8 mouse cellular contexts compared by ENCODE assay signal in the genomic region with DNA sequence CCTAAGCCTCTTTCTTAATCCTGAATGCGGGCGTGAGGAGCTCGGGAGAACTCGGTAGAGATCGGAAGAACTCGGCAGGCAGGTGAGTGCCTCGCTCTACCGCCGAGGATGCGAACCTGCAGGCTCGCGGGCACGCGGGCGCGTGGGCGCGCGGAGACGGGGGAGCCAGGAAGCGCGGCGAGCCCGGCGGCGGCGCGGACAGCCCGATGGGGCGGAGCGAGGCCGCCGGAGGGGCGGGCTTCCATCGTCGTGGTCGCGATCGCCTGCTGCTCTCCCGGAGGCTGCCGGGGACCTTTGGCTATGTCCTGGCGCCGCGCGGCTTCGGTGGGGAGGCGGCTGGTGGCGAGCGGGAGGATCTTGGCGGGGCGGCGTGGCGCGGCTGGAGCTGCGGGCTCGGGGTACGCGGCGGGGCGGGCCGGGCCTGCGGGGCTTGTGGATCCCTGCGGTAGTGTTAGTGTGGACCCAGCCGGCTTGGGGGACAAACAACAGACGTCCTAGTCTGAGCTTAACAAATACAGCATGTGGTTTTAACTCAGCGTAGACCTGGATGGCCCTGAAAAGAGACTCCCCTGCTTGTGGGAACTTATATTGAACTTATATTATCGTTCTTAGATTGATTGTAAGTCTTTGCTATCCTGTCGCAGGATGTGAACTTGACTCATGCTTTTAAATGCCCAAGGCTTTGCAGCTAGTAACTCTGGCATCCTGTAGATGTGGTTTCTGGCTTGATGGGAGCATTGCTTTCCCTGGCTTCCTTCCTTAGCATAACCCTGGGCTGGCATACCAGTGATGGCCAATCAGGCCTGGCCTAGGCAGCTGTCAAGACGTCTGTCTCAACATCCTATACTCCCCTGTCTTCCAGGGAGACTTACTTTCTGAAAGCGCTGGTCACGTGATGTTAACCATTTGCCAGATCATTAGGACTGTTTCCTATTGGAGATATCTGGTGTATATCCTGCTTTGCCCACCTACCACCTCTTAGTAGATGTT. TPM values are rescaled to one million over a fixed set of nuclear protein-coding genes. Genes with fewer than 3 reads are reported as not detected.
DNase-seq lines count a peak whose midpoint lies in the region; ATAC-seq and TF ChIP-seq lines count a peak whose summit lies in the region.

No protein-coding gene starts in this region.

- no peaks in the 10 kb centered on the region for H3K27me3 ChIP-seq in G1E (ENCODE audit: insufficient read depth, low read length)
- no peaks in the 10 kb centered on the region for H3K27me3 ChIP-seq in cerebellum, adult 2 months (ENCODE audit: control insufficient read depth, insufficient read depth, low read length)
- H3K27me3 ChIP-seq in forebrain, postnatal 0 days (ENCODE audit: insufficient read depth, low read length): no peaks in the 10 kb centered on the region
- no peaks in the 10 kb centered on the region for H3K27me3 ChIP-seq in lung, embryonic 15.5 days

- peak; percentile 47; the same call in 1 of the 2 replicates for TF ChIP-seq POLR2A in cerebellum, adult 2 months (IDR thresholded peaks at IDR 0.05; ENCODE audit: borderline replicate concordance, insufficient read depth, low read length)

- peak overlapping the region; percentile 77 for H3K9ac ChIP-seq in forebrain, postnatal 0 days
- peak overlapping the region; percentile 78 for H3K9ac ChIP-seq in lung, embryonic 15.5 days

- H3K4me2 ChIP-seq in forebrain, postnatal 0 days (ENCODE audit: low read depth): peak overlapping the region; percentile 67
- H3K4me2 ChIP-seq in lung, embryonic 15.5 days: peak overlapping the region; percentile 61

- peak overlapping the region; percentile 77 for H3K27ac ChIP-seq in cerebellum, adult 2 months (ENCODE audit: insufficient read depth, low read length)
- peak overlapping the region; percentile 86 for H3K27ac ChIP-seq in forebrain, postnatal 0 days (ENCODE audit: low read depth, low read length)
- H3K27ac ChIP-seq in lung, embryonic 15.5 days: peak overlapping the region; percentile 83

- DNase-seq in G1E (ENCODE audit: low spot score): peak; percentile 94
- peak; percentile 96 for DNase-seq in cerebellum, adult 2 months
- DNase-seq in forebrain, postnatal 0 days: peak; percentile 94
- peak; percentile 84 for DNase-seq in heart, postnatal 4 days
- DNase-seq in layer of hippocampus, adult 8-10 months (ENCODE audit: low spot score in 2 of 2): peak; percentile 80 to 83
- peak; percentile 78 for DNase-seq in ovary, adult 18-20 months (ENCODE audit: low spot score)
- peak; percentile 91 for DNase-seq in thymus, postnatal 0 days (ENCODE audit: low spot score)

- TF ChIP-seq CTCF in G1E (IDR thresholded peaks at IDR 0.05; ENCODE audit: low read depth, low read length): no peak
- TF ChIP-seq CTCF in cerebellum, adult 2 months (IDR thresholded peaks at IDR 0.05; ENCODE audit: borderline replicate concordance, insufficient read depth, low read depth, low read length): no peak
- no peak for TF ChIP-seq CTCF in forebrain, postnatal 0 days (IDR thresholded peaks at IDR 0.05; ENCODE audit: low read depth)

- H3K9me3 ChIP-seq in G1E (replicated peaks): no peaks in the 10 kb centered on the region
- no peaks in the 10 kb centered on the region for H3K9me3 ChIP-seq in forebrain, postnatal 0 days (ENCODE audit: low read length)
- no peaks in the 10 kb centered on the region for H3K9me3 ChIP-seq in lung, embryonic 15.5 days

- ATAC-seq in G1E (ENCODE audit: extremely low read depth, insufficient number of reproducible peaks, low FRiP score, poor library complexity, severe bottlenecking): peak; percentile 77
- peak; percentile 94 for ATAC-seq in forebrain, postnatal 0 days
- peak; percentile 95 for ATAC-seq in lung, embryonic 15.5 days (ENCODE audit: borderline replicate concordance, extremely low read depth, low FRiP score, low TSS enrichment)

- H3K4me1 ChIP-seq in G1E (ENCODE audit: insufficient read depth, low read depth, low read length): peaks cover 42% of the 10 kb centered on the region
- no peaks in the 10 kb centered on the region for H3K4me1 ChIP-seq in cerebellum, adult 2 months (ENCODE audit: control insufficient read depth, insufficient read depth, low read length)
- 0 out of 2 replicates have a peak, but pooled peaks cover 5% of the 10 kb centered on the region for H3K4me1 ChIP-seq in forebrain, postnatal 0 days (ENCODE audit: insufficient read depth)
- H3K4me1 ChIP-seq in lung, embryonic 15.5 days: no peaks in the 10 kb centered on the region

- WGBS in cerebellum, adult 2 months: under 1% methylated on average over 70 of the region's 71 CpGs
- 4% methylated on average over 71 of the region's 71 CpGs for WGBS in forebrain, postnatal 0 days
- 2% methylated on average over 61 of the region's 71 CpGs for WGBS in lung, embryonic 15.5 days

- H3K4me3 ChIP-seq in G1E (ENCODE audit: low read depth, low read length): peak overlapping the region; percentile 77
- H3K4me3 ChIP-seq in cerebellum, adult 2 months (replicated peaks; ENCODE audit: insufficient read depth, low read depth, low read length): peak overlapping the region; percentile 94
- peak overlapping the region; percentile 56 for H3K4me3 ChIP-seq in forebrain, postnatal 0 days (ENCODE audit: low read depth, low read length)
- peak overlapping the region; percentile 80 for H3K4me3 ChIP-seq in lung, embryonic 15.5 days

- peaks cover 31% of the 10 kb centered on the region for H3K36me3 ChIP-seq in G1E (replicated peaks)
- H3K36me3 ChIP-seq in forebrain, postnatal 0 days (ENCODE audit: insufficient read depth): peaks cover 12% of the 10 kb centered on the region; the same call in 1 of the 2 replicates
- 0 out of 2 replicates have a peak, but pooled peaks cover 8% of the 10 kb centered on the region for H3K36me3 ChIP-seq in lung, embryonic 15.5 days

RNA-seq across cellular contexts. Expression of gene Glrx2, which starts 23.5 kb away (rescaled TPM):
- 125 and 173 TPM in 2 replicates for total RNA-seq in G1E (2014; fragmentation: Nextera tagmentation)
- total RNA-seq in G1E (2017): 27.7 and 41.4 TPM in 2 replicates
- 107 and 113 TPM in 2 replicates for polyA plus RNA-seq in G1E (2012)
- 81.6 and 82.1 TPM in 2 replicates for polyA plus RNA-seq in cerebellum, adult 2 months (2012; rRNA removed)
- total RNA-seq in forebrain, postnatal 0 days (2014; rRNA removed): 33.0 and 42.8 TPM in 2 replicates
- 135 and 140 TPM in 2 replicates for polyA plus RNA-seq in forebrain, postnatal 0 days (2015; fragmentation: Nextera tagmentation; extraction: Ambion mirVana)
- 10 to 100 TPM; 70.0 to 70.7 TPM for total RNA-seq in heart, postnatal 4 days (2021)
- 100 to 1,000 TPM; 102 to 128 (median 113) TPM for total RNA-seq in layer of hippocampus, adult 8-10 months (2022)
- polyA plus RNA-seq in lung, embryonic 15.5 days (2015; fragmentation: Nextera tagmentation; extraction: Ambion mirVana): 81.0 and 85.8 TPM in 2 replicates
- polyA plus RNA-seq in thymus, postnatal 0 days (2015; fragmentation: Nextera tagmentation; extraction: Ambion mirVana): 114 and 125 TPM in 2 replicates

RNA-seq across cellular contexts. Expression of gene Cdc73, which starts 37.0 kb away (rescaled TPM):
- total RNA-seq in G1E (2014; fragmentation: Nextera tagmentation) (263 and 288 TPM in 2 replicates), G1E (2017) (21.5 and 29.0 TPM in 2 replicates)
- 13.0 and 14.2 TPM in 2 replicates for polyA plus RNA-seq in G1E (2012)
- polyA plus RNA-seq in cerebellum, adult 2 months (2012; rRNA removed): 13.0 and 14.3 TPM in 2 replicates
- 8.3 and 10.9 TPM in 2 replicates for total RNA-seq in forebrain, postnatal 0 days (2014; rRNA removed)
- polyA plus RNA-seq in forebrain, postnatal 0 days (2015; fragmentation: Nextera tagmentation; extraction: Ambion mirVana): 8.9 and 11.2 TPM in 2 replicates
- 10 to 100 TPM; 47.5 to 53.8 TPM for total RNA-seq in heart, postnatal 4 days (2021)
- total RNA-seq in layer of hippocampus, adult 8-10 months (2022): 10 to 100 TPM; 66.8 to 84.8 (median 78.5) TPM
- polyA plus RNA-seq in lung, embryonic 15.5 days (2015; fragmentation: Nextera tagmentation; extraction: Ambion mirVana): 28.3 and 32.3 TPM in 2 replicates
- 23.3 and 26.6 TPM in 2 replicates for polyA plus RNA-seq in thymus, postnatal 0 days (2015; fragmentation: Nextera tagmentation; extraction: Ambion mirVana)

RNA-seq across cellular contexts. Expression of gene Trove2, which starts 37.2 kb away (rescaled TPM):
- 9.9 and 11.6 TPM in 2 replicates for total RNA-seq in G1E (2014; fragmentation: Nextera tagmentation)
- 13.2 and 14.2 TPM in 2 replicates for total RNA-seq in G1E (2017)
- 0.21 and 0.25 TPM in 2 replicates for polyA plus RNA-seq in G1E (2012)
- polyA plus RNA-seq in cerebellum, adult 2 months (2012; rRNA removed): 18.8 and 19.5 TPM in 2 replicates
- total RNA-seq in forebrain, postnatal 0 days (2014; rRNA removed): 58.9 and 59.6 TPM in 2 replicates
- 22.3 and 31.4 TPM in 2 replicates for polyA plus RNA-seq in forebrain, postnatal 0 days (2015; fragmentation: Nextera tagmentation; extraction: Ambion mirVana)
- total RNA-seq in heart, postnatal 4 days (2021): 10 to 100 TPM; 11.7 to 12.2 TPM
- total RNA-seq in layer of hippocampus, adult 8-10 months (2022): 10 to 100 TPM; 24.7 to 34.4 (median 29.5) TPM
- 18.5 and 19.8 TPM in 2 replicates for polyA plus RNA-seq in lung, embryonic 15.5 days (2015; fragmentation: Nextera tagmentation; extraction: Ambion mirVana)
- polyA plus RNA-seq in thymus, postnatal 0 days (2015; fragmentation: Nextera tagmentation; extraction: Ambion mirVana): 4.1 TPM in 2 replicates

RNA-seq across cellular contexts. Expression of gene Uchl5, which starts 37.4 kb away (rescaled TPM):
- 171 and 188 TPM in 2 replicates for total RNA-seq in G1E (2014; fragmentation: Nextera tagmentation)
- total RNA-seq in G1E (2017): 165 and 220 TPM in 2 replicates
- polyA plus RNA-seq in G1E (2012): 206 and 243 TPM in 2 replicates
- 33.8 and 38.9 TPM in 2 replicates for polyA plus RNA-seq in cerebellum, adult 2 months (2012; rRNA removed)
- total RNA-seq in forebrain, postnatal 0 days (2014; rRNA removed): 17.2 and 18.0 TPM in 2 replicates
- 61.7 and 66.8 TPM in 2 replicates for polyA plus RNA-seq in forebrain, postnatal 0 days (2015; fragmentation: Nextera tagmentation; extraction: Ambion mirVana)
- 10 to 100 TPM; 23.9 to 24.1 TPM for total RNA-seq in heart, postnatal 4 days (2021)
- total RNA-seq in layer of hippocampus, adult 8-10 months (2022): 10 to 100 TPM; 34.3 to 40.0 (median 36.7) TPM
- polyA plus RNA-seq in lung, embryonic 15.5 days (2015; fragmentation: Nextera tagmentation; extraction: Ambion mirVana): 92.3 and 94.0 TPM in 2 replicates
- polyA plus RNA-seq in thymus, postnatal 0 days (2015; fragmentation: Nextera tagmentation; extraction: Ambion mirVana): 157 and 159 TPM in 2 replicates

Comparison
In these comparisons a context has a peak if more than half of its experiments do, and no peak if none do; other contexts are left out.
1. Peak in every context shown above with its lines: DNase-seq, ATAC-seq, H3K4me3 ChIP-seq and H3K27ac ChIP-seq.